Mouse (Mus musculus) ovary, adult 2 months (tissue): ENCODE data around the gene 1810049J17Rik. TPM values are rescaled to one million over a fixed set of nuclear protein-coding genes. Genes with fewer than 3 reads are reported as not detected.

Experiments used
- polyA plus RNA-seq: library from polyadenylated mRNA; depleted of rRNA; stranded (reverse); fragments of >200 nt; gene quantifications from 2 replicates; pipeline ENCODE4 v1.2.3, GENCODE M21; 2012; rRNA removed

The 1810049J17Rik gene
- 0.78 and 1.5 TPM in 2 replicates for polyA plus RNA-seq

GRCm38 (mm10) chr15:12321788-12322621 is at the start of gene 1810049J17Rik:
1810049J17Rik (minus strand) TSS chr15:12321899.

GRCm38 (mm10) chr15:12321091-12321787 is 460 bp downstream of the 1810049J17Rik start, which contains the start of gene Golph3:
Golph3 (plus strand) TSS chr15:12321450.

Other genes starting within 250 kb of the 1810049J17Rik start
- gene Zfr, start 204.1 kb downstream of the 1810049J17Rik start, polyA plus RNA-seq: 297 and 416 TPM in 2 replicates
- 12.4 and 17.4 TPM in 2 replicates for gene Mtmr12, start 116.9 kb downstream of the 1810049J17Rik start, polyA plus RNA-seq
- gene Golph3, start 449 bp downstream of the 1810049J17Rik start, polyA plus RNA-seq: 112 and 165 TPM in 2 replicates